20 mouse cellular contexts compared by ENCODE assay signal in genomic region chr4:58585942-58586341, GRCm38 (mm10). TPM values are rescaled to one million over a fixed set of nuclear protein-coding genes. Genes with fewer than 3 reads are reported as not detected.
DNase-seq lines count a peak whose midpoint lies in the region; ATAC-seq and TF ChIP-seq lines count a peak whose summit lies in the region.
"Had no signal": no experiment of that assay in that cellular context is flagged by ENCODE, and none has a peak within 500 bp of the region (broad histone marks: within the 10 kb centered on the region; RNA-seq: fewer than 3 reads in every experiment).

No protein-coding gene starts in this region.

- peak; percentile 85 to 91 for ATAC-seq in hematopoietic stem cell, adult 5-6 weeks (replicated peaks in 1 of 2; ENCODE audit: insufficient read depth in 1 of 2, low FRiP score in 2 of 2, low TSS enrichment in 1 of 2, low read depth in 1 of 2, poor library complexity in 2 of 2, severe bottlenecking in 2 of 2)
- ATAC-seq in neutrophil, adult 5-6 weeks (ENCODE audit: extremely low read depth, insufficient number of reproducible peaks, low FRiP score, poor library complexity, severe bottlenecking) = 0 out of 2 replicates have a peak, but pooled peaks have one; percentile 19
- ATAC-seq: CD4-positive, CD25-positive, alpha-beta regulatory T cell, adult 4 months; forebrain, embryonic 13.5 days; midbrain, embryonic 16.5 days had no signal

- no peak for TF ChIP-seq EP300 in MEL (IDR thresholded peaks at IDR 0.05; ENCODE audit: low read depth in 1 of 2, low read length in 2 of 2)

- H3K36me3 ChIP-seq in MEL (ENCODE audit: control insufficient read depth in 1 of 2, insufficient read depth in 2 of 2, low read length in 2 of 2) = no peaks in the 10 kb centered on the region
- H3K36me3 ChIP-seq: embryonic facial prominence, embryonic 12.5 days; G1E; heart, embryonic 10.5 days had no signal

- no peak overlapping the region for H3K9ac ChIP-seq in MEL (ENCODE audit: control insufficient read depth, low read depth, low read length, poor library complexity, severe bottlenecking)
- H3K9ac ChIP-seq: embryonic facial prominence, embryonic 12.5 days; forebrain, embryonic 13.5 days; hindbrain, embryonic 14.5 days had no signal

- intact Hi-C loops in heart, postnatal 36 days (cut with DNase I) = no loop called here

- no peak for TF ChIP-seq POLR2A in MEL (IDR thresholded peaks at IDR 0.05; ENCODE audit: control insufficient read depth in 1 of 2, insufficient read depth in 1 of 2, low read depth in 1 of 2, low read length in 2 of 2, poor library complexity in 1 of 2)

- no peaks in the 10 kb centered on the region for H3K27me3 ChIP-seq in MEL (ENCODE audit: control insufficient read depth in 1 of 2, insufficient read depth in 2 of 2, low read length in 2 of 2)
- H3K27me3 ChIP-seq: embryonic facial prominence, embryonic 12.5 days; forebrain, embryonic 13.5 days had no signal

- DNase-seq in lung, postnatal 25 days (ENCODE audit: low spot score) = peak; percentile 32
- DNase-seq in lung, postnatal 10 days = no peak
- DNase-seq in MEL (ENCODE audit: low read depth, low spot score) = peak; percentile 50
- DNase-seq in heart, postnatal 36 days = no peak
- DNase-seq in heart, postnatal 4 days = no peak
- DNase-seq: adrenal gland, adult 2 months; cerebellum, adult 8-10 months; gastrocnemius, postnatal 25 days; lung, adult 2 months; retina, postnatal 1 day had no signal

- H3K27ac ChIP-seq in MEL (ENCODE audit: control insufficient read depth, low read depth, low read length) = no peak overlapping the region
- H3K27ac ChIP-seq: embryonic facial prominence, embryonic 12.5 days; forebrain, embryonic 13.5 days; heart, embryonic 10.5 days; hindbrain, embryonic 14.5 days had no signal

- H3K79me2 ChIP-seq in MEL (ENCODE audit: control insufficient read depth, insufficient read depth, low read length, poor library complexity) = no peaks in the 10 kb centered on the region

- peak overlapping the region; percentile 22 to 27; a peak in 1 of 4 replicates for H3K4me3 ChIP-seq in MEL (ENCODE audit: control insufficient read depth in 1 of 2, insufficient read depth in 1 of 2, low read depth in 2 of 2, low read length in 2 of 2)
- H3K4me3 ChIP-seq: embryonic facial prominence, embryonic 12.5 days; erythroblast, embryonic 14.5 days; forebrain, embryonic 13.5 days; heart, embryonic 10.5 days had no signal

- no peak for TF ChIP-seq RAD21 in MEL (IDR thresholded peaks at IDR 0.05; ENCODE audit: low read depth, low read length)

- no peaks in the 10 kb centered on the region for H3K4me1 ChIP-seq in MEL (ENCODE audit: control insufficient read depth in 1 of 2, insufficient read depth in 2 of 2, low read length in 2 of 2)
- H3K4me1 ChIP-seq: forebrain, embryonic 13.5 days; heart, embryonic 10.5 days had no signal

- TF ChIP-seq CTCF in MEL (IDR thresholded peaks at IDR 0.05 in 2 of 3, conservative IDR thresholded peaks at IDR 0.05 in 1 of 3; ENCODE audit: control insufficient read depth in 1 of 3, insufficient read depth in 1 of 3, low read depth in 2 of 3, low read length in 3 of 3, poor library complexity in 1 of 3, severe bottlenecking in 1 of 3) = no peak

- H3K9me3 ChIP-seq in MEL (replicated peaks; ENCODE audit: insufficient read depth, low read length) = no peaks in the 10 kb centered on the region
- H3K9me3 ChIP-seq: embryonic facial prominence, embryonic 12.5 days; forebrain, embryonic 13.5 days; heart, embryonic 10.5 days had no signal

TF ChIP-seq in MEL, 35 proteins besides CTCF, POLR2A, EP300 and RAD21:
- TF ChIP-seq MXI1 (IDR thresholded peaks at IDR 0.05; ENCODE audit: low read depth, low read length) = no peak
- 0 out of 2 replicates have a peak, but pooled peaks have one; percentile 8 for TF ChIP-seq ZNF384 (IDR thresholded peaks at IDR 0.05; ENCODE audit: low read depth, low read length)

RNA-seq across cellular contexts. Expression of gene Lpar1, which starts 32.2 kb away (rescaled TPM):
- not detected in 2 replicates for total RNA-seq in MEL (2012; rRNA removed)
- not detected for polyA plus RNA-seq in MEL (2012; ENCODE audit: insufficient read depth in 1 of 2, insufficient read length in 2 of 2, low read depth in 1 of 2, low replicate concordance in 2 of 2, missing spikeins in 1 of 2)
- total RNA-seq in hematopoietic stem cell, adult 5-6 weeks (2017) = 1.1 and 4.6 TPM in 2 replicates
- 0.23 TPM in 1 of 2 replicates, not detected in the other for total RNA-seq in neutrophil, adult 5-6 weeks (2017)
- total RNA-seq in heart, postnatal 36 days (2021) = 10 to 100 TPM in 1 of 2 experiments, 1 to 10 TPM in 1; 9.4 to 10.9 TPM
- 10 to 100 TPM; 17.1 to 18.7 TPM for total RNA-seq in heart, postnatal 4 days (2021)
- polyA plus RNA-seq: CD4-positive, CD25-positive, alpha-beta regulatory T cell, adult 4 months; G1E had no signal

Comparison
In these comparisons a context has a peak if more than half of its experiments do, and no peak if none do; other contexts are left out.
1. DNase-seq: peak in lung, postnatal 25 days (single experiment) and MEL (single experiment); none in lung, postnatal 10 days (single experiment), heart, postnatal 36 days (0 of 2) and heart, postnatal 4 days (single experiment).